Mouse (Mus musculus) embryo, embryonic 11 days (tissue): Measurements from ENCODE around the gene Snx21.

Experiments
- DNase-seq: peaks from one replicate; pipeline ENCODE4 v3.0.0-alpha.2; 2015

The Snx21 gene

GRCm38 (mm10) chr2:164832032-164832747 is 46.6 kb downstream of the Snx21 start:
- DNase-seq = no peak

- DNase-seq = peak; percentile 83
Measured at GRCm38 (mm10) chr2:164832748-164833301, 47.2 kb downstream of the Snx21 start, which contains the start of gene Ctsa. Ctsa (plus strand) TSS chr2:164832873.

GRCm38 (mm10) chr2:164833314-164833959 is 47.8 kb downstream of the Snx21 start, which contains the start of gene Neurl2:
Neurl2 (minus strand) TSS chr2:164833456.
- DNase-seq = peak; percentile 94

- DNase-seq = no peak
Measured at GRCm38 (mm10) chr2:164834531-164834930, 48.9 kb downstream of the Snx21 start.

- DNase-seq = no peak
Measured at GRCm38 (mm10) chr2:164835164-164835563, 49.5 kb downstream of the Snx21 start.
